Mouse (Mus musculus): ENCODE measurements around the gene Lgr5. TPM values are rescaled to one million over a fixed set of nuclear protein-coding genes. Genes with fewer than 3 reads are reported as not detected.

The Lgr5 gene
- polyA plus RNA-seq, 1 experiment from 2014 or later, result 7.9 TPM

DNA sequence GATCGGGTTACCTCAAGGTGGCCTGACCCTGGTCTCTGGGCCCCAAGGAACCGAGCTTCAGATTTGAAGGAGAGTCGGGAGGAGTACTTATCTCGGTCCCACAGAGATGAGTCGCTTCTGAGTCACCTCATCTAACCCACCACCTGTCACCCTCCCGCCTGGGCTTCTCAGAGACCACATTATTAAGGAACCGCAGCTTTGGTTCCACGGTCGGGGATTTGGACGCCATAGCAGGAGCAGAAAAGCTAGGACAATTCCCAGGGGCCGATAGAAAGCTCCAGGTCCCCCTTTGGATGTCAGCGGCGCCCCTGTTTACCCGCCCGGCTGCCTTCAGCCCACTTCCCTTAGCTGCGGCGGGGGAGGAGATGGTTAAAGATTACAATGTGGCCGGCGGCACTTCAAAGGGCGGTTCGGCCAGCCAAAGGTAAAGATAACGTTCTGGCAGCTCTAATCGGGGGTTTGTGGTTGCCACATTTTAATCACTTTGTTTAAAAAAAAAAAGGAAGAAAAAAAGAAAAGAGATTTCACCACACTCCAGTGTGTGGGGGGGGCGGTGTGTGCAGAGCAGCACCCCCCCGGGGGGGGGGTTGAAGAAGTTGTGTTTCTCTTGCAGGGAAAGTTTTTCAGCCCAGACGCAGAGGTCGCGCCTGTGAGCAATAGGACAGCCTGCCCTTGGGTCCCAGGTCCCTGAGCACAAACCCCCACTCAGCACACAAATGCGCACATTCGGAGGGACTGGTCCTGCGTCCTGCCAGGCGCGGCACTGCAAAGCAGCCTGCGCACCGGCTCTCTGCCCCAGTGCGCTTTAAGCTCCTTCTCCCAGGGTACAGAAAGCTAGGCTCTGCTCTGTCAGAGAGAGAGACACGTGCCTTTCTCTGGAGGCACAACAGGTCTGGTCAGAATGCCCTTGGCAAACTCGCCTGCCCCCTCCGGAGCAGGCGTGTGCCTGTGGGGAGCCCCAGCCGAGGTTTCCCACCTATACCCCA is 1.0 kb downstream of the Lgr5 start:
- H3K9me3 ChIP-seq (replicated peaks), result no peaks in the 10 kb centered on the region
- peaks cover 48% of the 10 kb centered on the region for H3K27me3 ChIP-seq
- peaks cover 12% of the 10 kb centered on the region for H3K4me1 ChIP-seq
- peak overlapping the region; percentile 99 for H3K4me2 ChIP-seq (replicated peaks)
- ATAC-seq (ENCODE audit: low FRiP score), result peak; percentile 70
- H3K9ac ChIP-seq, result peak overlapping the region; percentile 67
- no peaks in the 10 kb centered on the region for H3K36me3 ChIP-seq
- WGBS, result under 1% methylated on average over 41 of the region's 41 CpGs
- H3K4me3 ChIP-seq, result peak overlapping the region; percentile 64
- H3K27ac ChIP-seq, result peak overlapping the region; percentile 30; the same call in 1 of the 2 replicates

DNA sequence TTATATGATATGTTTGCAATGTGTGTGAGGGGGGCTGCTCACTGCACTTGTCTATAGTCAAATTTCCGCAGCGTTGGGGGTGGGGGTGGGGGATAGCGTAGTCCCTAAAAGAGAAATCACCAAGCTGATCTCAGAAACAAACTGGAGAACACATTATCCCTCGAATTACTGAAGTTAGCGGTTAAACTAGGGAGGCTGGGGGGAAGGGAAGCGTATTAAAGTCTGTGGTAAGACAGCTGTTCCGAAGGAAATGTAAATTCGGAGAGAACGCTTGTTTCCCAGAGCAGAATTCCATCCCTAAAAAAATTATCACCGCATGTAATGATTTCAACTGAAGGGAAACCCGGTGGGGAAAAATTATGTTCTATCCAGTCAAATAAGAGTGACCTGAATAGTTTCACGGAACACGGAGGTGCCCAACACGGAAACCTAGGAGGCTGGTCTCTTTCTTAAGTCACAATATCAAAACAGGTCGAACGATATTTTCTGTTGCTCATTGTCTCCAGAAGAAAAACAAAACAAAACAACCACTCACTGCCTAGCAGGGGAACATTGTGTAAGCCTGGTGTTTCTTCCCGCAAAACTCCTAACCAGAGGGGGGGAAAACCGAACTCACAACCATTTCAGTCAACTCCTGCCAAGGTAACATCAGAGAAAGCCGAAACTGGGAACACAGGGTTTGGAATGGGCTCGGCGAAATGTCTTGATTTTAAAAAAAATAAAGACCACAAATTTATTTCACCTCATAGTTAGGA is 1.9 kb downstream of the Lgr5 start:
- Histone ChIP-seq H3K4me2 (replicated peaks) (peak overlapping the region; percentile 99), H3K36me3 (no peaks in the 10 kb centered on the region), H3K27ac (no peak overlapping the region), H3K4me3 (peak overlapping the region; percentile 64), H3K27me3 (peaks cover 48% of the 10 kb centered on the region), H3K4me1 (peaks cover 12% of the 10 kb centered on the region), H3K9ac (peak overlapping the region; percentile 67; the same call in 1 of the 2 replicates), H3K9me3 (replicated peaks) (no peaks in the 10 kb centered on the region)
- ATAC-seq (ENCODE audit: low FRiP score), result no peak
- 1% methylated on average over 21 of the region's 21 CpGs for WGBS

DNA sequence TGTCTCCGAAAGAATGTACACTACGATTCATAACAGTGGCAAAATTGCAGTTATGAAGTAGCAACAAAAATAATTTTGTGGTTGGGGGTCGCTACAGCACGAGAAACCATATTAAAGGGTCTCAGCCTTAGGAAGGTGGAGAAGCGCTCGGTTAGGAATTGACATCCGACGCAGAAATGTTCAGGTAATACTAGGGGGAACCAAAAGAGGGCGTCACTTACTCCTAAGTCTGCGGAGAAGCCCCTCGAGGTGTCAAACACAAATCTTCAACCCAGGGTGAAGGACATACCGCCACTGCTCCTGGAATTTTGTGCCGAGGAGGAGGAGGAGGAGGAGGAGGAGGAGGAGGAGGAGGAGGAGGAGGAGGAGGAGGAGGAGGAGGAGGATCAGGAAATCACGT is 2.9 kb downstream of the Lgr5 start:
- Histone ChIP-seq H3K27me3 (peaks cover 48% of the 10 kb centered on the region), H3K4me2 (replicated peaks) (peak overlapping the region; percentile 99), H3K9me3 (replicated peaks) (no peaks in the 10 kb centered on the region), H3K27ac (no peak overlapping the region), H3K4me1 (peaks cover 14% of the 10 kb centered on the region), H3K9ac (no peak overlapping the region), H3K4me3 (0 out of 2 replicates have a peak overlapping the region, but pooled peaks have one; percentile 10), H3K36me3 (no peaks in the 10 kb centered on the region)
- ATAC-seq (ENCODE audit: low FRiP score), result no peak
- WGBS, result 24% methylated on average over 12 of the region's 14 CpGs

DNA sequence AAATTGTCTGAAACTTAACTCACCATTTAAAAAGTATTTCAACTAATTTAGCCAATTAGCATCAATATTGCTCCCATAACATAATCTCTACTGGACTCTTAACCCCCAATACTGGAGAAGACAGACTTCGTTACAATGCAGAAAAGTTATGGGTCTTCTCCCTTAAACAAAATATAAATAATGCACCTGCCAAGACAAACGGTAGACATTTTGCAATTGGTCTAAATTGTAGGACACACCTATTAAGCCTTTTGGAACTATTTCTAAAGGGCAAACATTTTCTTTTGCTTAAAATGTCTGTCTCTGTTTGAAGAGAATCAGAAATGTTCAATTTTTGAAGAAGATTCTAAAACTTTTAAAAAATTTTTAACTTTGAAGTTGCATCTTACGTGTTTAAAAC is 4.5 kb downstream of the Lgr5 start:
- H3K4me3 ChIP-seq, result no peak overlapping the region
- H3K4me2 ChIP-seq (replicated peaks), result no peak overlapping the region
- WGBS, result 85% methylated on average over 3 of the region's 3 CpGs
- no peaks in the 10 kb centered on the region for H3K36me3 ChIP-seq
- H3K4me1 ChIP-seq, result peaks cover 18% of the 10 kb centered on the region
- H3K27me3 ChIP-seq, result peaks cover 37% of the 10 kb centered on the region
- ATAC-seq (ENCODE audit: low FRiP score), result no peak
- no peaks in the 10 kb centered on the region for H3K9me3 ChIP-seq (replicated peaks)
- no peak overlapping the region for H3K27ac ChIP-seq
- H3K9ac ChIP-seq, result no peak overlapping the region

DNA sequence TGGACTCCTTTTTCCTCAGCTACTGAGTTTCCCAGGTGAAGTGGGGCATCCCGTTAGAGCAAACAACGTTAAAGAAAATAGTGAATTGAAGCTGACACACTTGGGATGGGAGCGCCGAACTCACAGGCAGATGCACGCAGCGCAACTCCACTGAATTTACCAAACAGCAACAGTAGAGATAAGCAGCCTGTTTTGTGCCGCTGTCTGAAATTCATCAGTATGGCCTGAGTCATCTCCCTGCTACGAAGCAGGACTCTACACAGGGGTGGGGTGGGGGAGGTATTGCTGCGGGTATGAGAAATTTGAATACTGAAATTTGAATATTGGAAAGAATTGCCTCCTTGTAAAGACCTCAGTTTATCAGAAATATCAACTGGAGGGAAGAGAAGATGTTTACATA is 5.6 kb downstream of the Lgr5 start:
- H3K9ac ChIP-seq, result no peak overlapping the region
- H3K27me3 ChIP-seq, result peaks cover 29% of the 10 kb centered on the region
- no peak for ATAC-seq (ENCODE audit: low FRiP score)
- no peak overlapping the region for H3K4me3 ChIP-seq
- no peaks in the 10 kb centered on the region for H3K36me3 ChIP-seq
- peaks cover 13% of the 10 kb centered on the region for H3K4me1 ChIP-seq
- no peak overlapping the region for H3K27ac ChIP-seq
- H3K9me3 ChIP-seq (replicated peaks), result no peaks in the 10 kb centered on the region
- H3K4me2 ChIP-seq (replicated peaks), result no peak overlapping the region
- 72% methylated on average over 9 of the region's 9 CpGs for WGBS

DNA sequence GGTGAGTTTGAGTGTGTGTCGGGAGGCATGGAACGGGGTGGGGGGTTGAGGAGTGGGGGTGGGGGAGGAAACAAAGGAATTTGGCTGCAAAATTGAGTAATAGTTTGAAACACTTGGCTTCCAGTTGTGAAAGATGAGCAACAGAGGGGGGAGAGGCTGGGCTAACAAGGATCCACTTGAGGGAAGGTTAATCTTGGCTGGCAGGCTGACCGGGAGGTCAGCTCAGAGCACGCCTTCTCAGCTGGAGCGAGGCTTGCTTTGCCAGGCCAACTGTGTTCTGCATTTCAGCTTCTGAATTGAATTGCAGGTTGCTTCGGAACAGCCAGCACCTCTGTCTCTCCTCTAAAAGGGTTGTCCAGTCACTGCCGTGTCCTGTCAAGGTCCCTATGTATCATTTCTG is 8.1 kb downstream of the Lgr5 start:
- ATAC-seq (ENCODE audit: low FRiP score), result peak; percentile 32; the same call in 1 of the 2 replicates
- H3K4me3 ChIP-seq, result no peak overlapping the region
- 11% methylated on average over 7 of the region's 7 CpGs for WGBS
- no peak overlapping the region for H3K27ac ChIP-seq
- no peak overlapping the region for H3K9ac ChIP-seq
- peaks cover 6% of the 10 kb centered on the region for H3K4me1 ChIP-seq
- no peak overlapping the region for H3K4me2 ChIP-seq (replicated peaks)
- H3K36me3 ChIP-seq, result no peaks in the 10 kb centered on the region
- peaks cover 9% of the 10 kb centered on the region for H3K27me3 ChIP-seq
- H3K9me3 ChIP-seq (replicated peaks), result no peaks in the 10 kb centered on the region

DNA sequence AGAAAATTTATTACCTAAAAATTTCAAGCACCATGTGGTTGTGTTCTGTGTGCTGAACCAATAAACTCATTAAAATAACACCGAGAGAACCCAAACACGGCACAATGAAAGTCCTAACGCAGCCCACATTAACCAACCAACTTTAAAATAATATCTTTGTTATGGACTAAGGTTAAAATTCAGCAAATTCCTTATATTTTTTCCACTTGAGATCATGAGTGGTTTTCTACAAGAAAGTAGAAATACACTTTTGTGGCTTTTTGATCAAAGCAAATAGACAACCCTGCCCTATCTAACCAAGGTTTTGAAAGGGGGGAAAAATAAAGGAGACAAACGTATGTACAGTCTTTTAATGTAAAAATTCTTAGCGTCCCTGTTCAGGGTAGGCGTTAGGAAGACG is 8.5 kb downstream of the Lgr5 start:
- Histone ChIP-seq H3K27ac (no peak overlapping the region), H3K4me3 (no peak overlapping the region), H3K9me3 (replicated peaks) (no peaks in the 10 kb centered on the region), H3K36me3 (no peaks in the 10 kb centered on the region), H3K27me3 (peaks cover 5% of the 10 kb centered on the region), H3K4me2 (replicated peaks) (no peak overlapping the region), H3K4me1 (peaks cover 6% of the 10 kb centered on the region), H3K9ac (no peak overlapping the region)
- no peak for ATAC-seq (ENCODE audit: low FRiP score)
- 55% methylated on average over 7 of the region's 7 CpGs for WGBS

DNA sequence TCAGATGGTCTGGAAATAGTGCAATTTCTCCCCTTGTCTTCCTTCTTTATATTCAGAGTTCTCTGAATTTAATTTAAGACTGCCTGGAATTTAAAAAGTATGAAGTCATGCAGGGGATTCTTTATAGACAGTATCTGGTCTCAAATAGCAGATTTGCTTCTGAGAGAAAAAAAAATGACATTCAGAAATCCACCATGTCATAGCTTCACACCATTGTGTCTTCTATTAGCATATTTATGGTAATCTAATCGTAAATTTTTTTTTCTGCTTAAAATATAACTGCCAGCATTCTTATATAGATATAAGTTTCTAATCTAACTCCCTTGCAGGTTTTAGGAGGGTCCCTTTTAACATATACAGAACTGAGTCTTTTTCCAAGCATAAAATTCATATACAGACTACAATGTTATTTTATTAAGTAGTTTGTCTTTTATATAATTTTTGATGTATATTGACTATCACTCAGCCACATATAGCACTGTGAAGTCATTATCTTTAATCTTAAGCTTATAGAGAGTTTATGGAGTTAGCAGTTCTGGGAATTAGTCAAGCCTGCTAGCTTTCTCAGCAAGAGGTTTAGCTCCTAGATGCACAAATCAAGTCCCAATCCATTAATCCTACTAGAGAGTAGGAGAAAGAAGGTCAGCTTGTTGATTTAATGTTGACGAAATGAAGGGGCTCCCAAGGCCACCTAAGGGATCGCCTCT is 15.7 kb downstream of the Lgr5 start:
- Histone ChIP-seq H3K4me1 (peaks cover 11% of the 10 kb centered on the region), H3K4me3 (no peak overlapping the region), H3K9me3 (replicated peaks) (no peaks in the 10 kb centered on the region), H3K27ac (peak overlapping the region; percentile 55; the same call in 1 of the 2 replicates), H3K9ac (no peak overlapping the region), H3K27me3 (no peaks in the 10 kb centered on the region), H3K36me3 (no peaks in the 10 kb centered on the region), H3K4me2 (replicated peaks) (peak overlapping the region; percentile 8; the same call in 1 of the 2 replicates)
- 32% methylated on average over 3 of the region's 3 CpGs for WGBS
- ATAC-seq (ENCODE audit: low FRiP score), result no peak

DNA sequence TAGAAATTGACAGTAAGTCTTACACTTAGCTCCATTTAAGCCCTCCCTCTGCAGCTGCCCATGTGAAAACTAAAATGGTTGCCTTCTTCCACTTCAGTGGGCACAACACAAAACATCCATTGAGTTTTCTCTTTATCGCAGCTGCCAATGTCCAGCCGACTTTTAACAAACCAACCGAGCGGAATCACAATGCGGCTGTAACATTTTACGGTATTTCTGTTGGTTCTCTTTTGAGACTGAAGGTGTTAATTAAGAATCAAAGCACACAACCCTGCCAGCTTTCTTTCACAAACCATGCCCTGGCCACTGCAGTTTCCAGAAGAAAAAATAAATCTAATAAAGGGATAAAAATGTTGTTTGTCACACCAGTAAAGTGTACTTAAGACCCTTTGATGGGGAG is 16.3 kb downstream of the Lgr5 start:
- H3K4me3 ChIP-seq, result no peak overlapping the region
- ATAC-seq (ENCODE audit: low FRiP score), result peak; percentile 72
- no peaks in the 10 kb centered on the region for H3K36me3 ChIP-seq
- no peak overlapping the region for H3K9ac ChIP-seq
- H3K9me3 ChIP-seq (replicated peaks), result no peaks in the 10 kb centered on the region
- H3K4me2 ChIP-seq (replicated peaks), result 0 out of 2 replicates have a peak overlapping the region, but pooled peaks have one; percentile 8
- H3K27ac ChIP-seq, result peak overlapping the region; percentile 67
- H3K27me3 ChIP-seq, result no peaks in the 10 kb centered on the region
- 32% methylated on average over 6 of the region's 6 CpGs for WGBS
- H3K4me1 ChIP-seq, result peaks cover 11% of the 10 kb centered on the region

DNA sequence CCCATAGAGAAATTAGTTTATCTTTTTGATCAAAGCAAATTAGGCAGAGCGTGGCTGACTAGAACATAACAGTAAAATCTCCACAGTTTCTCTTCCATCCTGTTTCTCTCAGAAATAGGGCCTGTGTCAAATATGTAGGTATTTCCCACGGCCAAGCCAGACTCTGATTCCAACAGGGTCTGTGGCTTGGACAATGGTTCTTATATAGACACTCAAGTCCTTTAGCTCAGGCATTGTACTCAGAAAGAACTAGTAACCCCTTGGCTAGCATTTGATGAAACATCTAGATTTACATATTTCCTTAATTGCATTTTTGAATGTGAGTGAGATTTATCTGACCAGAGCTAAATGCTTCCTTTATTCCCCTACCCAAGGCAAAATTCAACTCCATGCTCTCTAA is 17.0 kb downstream of the Lgr5 start:
- Histone ChIP-seq H3K9me3 (replicated peaks) (no peaks in the 10 kb centered on the region), H3K9ac (no peak overlapping the region), H3K27me3 (no peaks in the 10 kb centered on the region), H3K27ac (peak overlapping the region; percentile 67), H3K36me3 (no peaks in the 10 kb centered on the region), H3K4me2 (replicated peaks) (0 out of 2 replicates have a peak overlapping the region, but pooled peaks have one; percentile 8), H3K4me1 (peaks cover 11% of the 10 kb centered on the region), H3K4me3 (no peak overlapping the region)
- 45% methylated on average over 2 of the region's 2 CpGs for WGBS
- ATAC-seq (ENCODE audit: low FRiP score), result 0 out of 2 replicates have a peak, but pooled peaks have one; percentile 50

DNA sequence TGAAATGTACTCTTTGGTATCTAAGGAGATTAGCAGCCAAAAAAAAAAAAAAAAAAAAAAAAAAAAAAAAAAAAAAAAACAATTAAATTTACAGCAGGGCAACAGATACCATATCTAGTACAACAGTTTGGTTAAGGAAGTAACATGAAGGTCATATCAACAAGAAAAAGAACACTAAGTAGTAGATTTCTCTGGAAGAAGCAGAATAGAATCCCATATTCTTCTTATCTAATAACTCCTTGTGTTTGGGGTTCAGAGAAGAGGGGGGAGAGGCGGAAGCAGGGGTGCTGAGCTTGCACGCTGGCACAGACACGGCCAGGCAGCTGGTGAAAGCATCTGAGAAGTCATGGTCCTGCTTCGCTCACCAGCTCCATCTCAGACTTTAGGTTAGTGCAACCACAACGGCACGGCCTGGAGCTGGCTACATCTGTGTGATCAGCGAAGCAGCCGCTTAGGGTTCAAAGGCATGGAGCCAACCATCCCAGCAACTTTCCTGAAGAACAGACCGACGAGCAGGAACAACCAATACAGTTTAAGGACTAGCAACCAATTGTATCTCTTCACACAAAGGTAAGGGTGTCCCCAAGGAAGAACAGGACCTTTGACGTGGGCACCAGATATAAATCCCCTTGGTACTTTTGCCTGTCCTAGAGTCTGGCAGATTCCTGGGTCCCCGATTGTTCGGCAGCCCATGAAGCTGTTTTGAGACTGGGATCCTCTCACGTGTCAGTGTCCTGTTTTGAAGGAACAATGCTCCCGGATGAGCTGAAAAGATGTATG is 17.7 kb downstream of the Lgr5 start, which contains the start of gene A930009A15Rik:
A930009A15Rik (plus strand) TSS at position 275 of the 780 bp plus-strand sequence.
- H3K9me3 ChIP-seq (replicated peaks), result no peaks in the 10 kb centered on the region
- ATAC-seq (ENCODE audit: low FRiP score), result peak; percentile 42; the same call in 1 of the 2 replicates
- 0 out of 2 replicates have a peak within 1 kb of the TSS, but pooled peaks have one; percentile 8 for H3K4me2 ChIP-seq (replicated peaks)
- peak within 1 kb of the TSS; percentile 67 for H3K27ac ChIP-seq
- H3K36me3 ChIP-seq, result no peaks in the 10 kb centered on the region
- peaks cover 11% of the 10 kb centered on the region for H3K4me1 ChIP-seq
- WGBS, result 60% methylated on average over 15 of the region's 15 CpGs
- H3K4me3 ChIP-seq, result no peak within 1 kb of the TSS
- no peaks in the 10 kb centered on the region for H3K27me3 ChIP-seq
- H3K9ac ChIP-seq, result no peak within 1 kb of the TSS

Data from hindbrain, embryonic 12.5 days (tissue).